Mouse (Mus musculus): ENCODE measurements around the gene Hspb9.

Gene Hspb9

GRCm38 (mm10) chr11:100759611-100760233 lies 46.1 kb downstream of the Hspb9 start, which contains the start of gene Kcnh4:
Kcnh4 (minus strand) TSS chr11:100759942.
- peak; percentile 29 for DNase-seq (ENCODE audit: low spot score)

- peak; percentile 64 for DNase-seq (ENCODE audit: low spot score)
These were observed 47.9 kb downstream of the Hspb9 start for GRCm38 (mm10) chr11:100761547-100762045.

- DNase-seq (ENCODE audit: low spot score), result no peak
These were observed 49.2 kb downstream of the Hspb9 start, which contains the start of gene Hcrt for GRCm38 (mm10) chr11:100762831-100763230. Hcrt (minus strand) TSS chr11:100762931.
